Mouse (Mus musculus) limb, embryonic 11.5 days (tissue): ENCODE results near the gene Ppp5c. TPM values are rescaled to one million over a fixed set of nuclear protein-coding genes. Genes with fewer than 3 reads are reported as not detected.
A peak's percentile ranks its signal among the peaks of the same experiment; 100 is the strongest.

Experiments used
- ATAC-seq: fragments of 200-750 bp; cut with Nextera tagmentation; 2 replicates; pipeline ENCODE4 v1.8.0; 2017; ENCODE audit warnings: low read depth; ENCODE audit not compliant: insufficient number of reproducible peaks, low FRiP score, low TSS enrichment
- DNase-seq: peaks from one replicate; pipeline ENCODE4 v3.0.0-alpha.2; 2015; ENCODE audit warnings: low spot score
- H3K27ac ChIP-seq: fragments of 300-500 bp; sonication (generic); replicated peaks from 2 replicates; pipeline ENCODE4 v1.5.1; 2014; ENCODE audit warnings: low read depth, mild to moderate bottlenecking, low read length
- H3K27me3 ChIP-seq: fragments of 300-500 bp; sonication (generic); 2 replicates; pipeline ENCODE4 v1.6.1; 2014; ENCODE audit warnings: mild to moderate bottlenecking, low read length, mixed read lengths; ENCODE audit not compliant: control insufficient read depth, insufficient read depth
- H3K36me3 ChIP-seq: fragments of 300-500 bp; sonication (generic); 2 replicates; pipeline ENCODE4 v1.6.1; 2014; ENCODE audit warnings: mild to moderate bottlenecking, low read length, moderate library complexity, mixed read lengths; ENCODE audit not compliant: control insufficient read depth, insufficient read depth
- H3K4me1 ChIP-seq: fragments of 300-500 bp; sonication (generic); 2 replicates; pipeline ENCODE4 v1.6.1; 2014; ENCODE audit warnings: low read length, mixed read lengths; ENCODE audit not compliant: control insufficient read depth, insufficient read depth
- H3K4me2 ChIP-seq: fragments of 300-500 bp; sonication (generic); 2 replicates; pipeline ENCODE4 v1.6.1; 2014; ENCODE audit warnings: low read depth, mild to moderate bottlenecking, moderate library complexity; ENCODE audit not compliant: severe bottlenecking
- H3K4me3 ChIP-seq: fragments of 300-500 bp; sonication (generic); 2 replicates; pipeline ENCODE4 v1.5.1; 2014; ENCODE audit warnings: low read depth, low read length
- H3K9ac ChIP-seq: fragments of 300-500 bp; sonication (generic); 2 replicates; pipeline ENCODE4 v1.6.1; 2014; ENCODE audit warnings: mild to moderate bottlenecking, low read length
- H3K9me3 ChIP-seq: fragments of 300-500 bp; sonication (generic); 2 replicates; pipeline ENCODE4 v1.6.1; 2016; ENCODE audit warnings: low read length; ENCODE audit not compliant: control insufficient read depth
- WGBS: fragments of 180-500 bp; shearing (Covaris S2); extraction: QIAGEN DNeasy Blood & Tissue Kit; methylation state at CpG from one replicate; pipeline ENCODE4 v1.1.7; 2014; 5-methylcytosine and 5-hydroxymethylcytosine counted together
- polyA plus RNA-seq: library from polyadenylated mRNA; unstranded; fragments of >200 nt; fragmentation: Nextera tagmentation; extraction: Ambion mirVana; gene quantifications from 2 replicates; pipeline ENCODE4 v1.2.1, GENCODE M21; 2014

Gene Ppp5c
- polyA plus RNA-seq, 1 experiment from 2014 or later, result 140 TPM

- DNase-seq, result peak; percentile 96
- no peak for ATAC-seq
- H3K27ac ChIP-seq, result no peak overlapping the region
- no peaks in the 10 kb centered on the region for H3K9me3 ChIP-seq
- peaks cover 9% of the 10 kb centered on the region for H3K4me1 ChIP-seq
- no peaks in the 10 kb centered on the region for H3K27me3 ChIP-seq
- 34% methylated on average over 4 of the region's 4 CpGs for WGBS
- no peak overlapping the region for H3K4me2 ChIP-seq
- no peak overlapping the region for H3K4me3 ChIP-seq
- peaks cover 15% of the 10 kb centered on the region for H3K36me3 ChIP-seq
- H3K9ac ChIP-seq, result no peak overlapping the region
Observed at GRCm38 (mm10) chr7:16999650-17000049, 28.1 kb downstream of the Ppp5c start.

GRCm38 (mm10) chr7:16999233-16999632, 28.5 kb downstream of the Ppp5c start:
- DNase-seq, result no peak
- no peaks in the 10 kb centered on the region for H3K9me3 ChIP-seq
- WGBS, result 79% methylated on average over 4 of the region's 4 CpGs
- H3K36me3 ChIP-seq, result peaks cover 12% of the 10 kb centered on the region
- no peak overlapping the region for H3K4me3 ChIP-seq
- H3K27ac ChIP-seq, result no peak overlapping the region
- peaks cover 9% of the 10 kb centered on the region for H3K4me1 ChIP-seq
- H3K4me2 ChIP-seq, result no peak overlapping the region
- no peak overlapping the region for H3K9ac ChIP-seq
- H3K27me3 ChIP-seq, result no peaks in the 10 kb centered on the region
- ATAC-seq, result no peak

GRCm38 (mm10) chr7:16995345-16995744, 32.4 kb downstream of the Ppp5c start:
- 93% methylated on average over 4 of the region's 4 CpGs for WGBS
- ATAC-seq (no peak), DNase-seq (no peak)
- Histone ChIP-seq H3K9ac (peak overlapping the region; percentile 77; the same call in 1 of the 2 replicates), H3K27me3 (no peaks in the 10 kb centered on the region), H3K4me2 (peak overlapping the region; percentile 62), H3K4me3 (peak overlapping the region; percentile 72), H3K36me3 (peaks cover 10% of the 10 kb centered on the region; the same call in 1 of the 2 replicates), H3K27ac (no peak overlapping the region), H3K9me3 (no peaks in the 10 kb centered on the region), H3K4me1 (peaks cover 23% of the 10 kb centered on the region)

- no peaks in the 10 kb centered on the region for H3K27me3 ChIP-seq
- peak overlapping the region; percentile 77 for H3K9ac ChIP-seq
- H3K4me1 ChIP-seq, result peaks cover 24% of the 10 kb centered on the region
- ATAC-seq (no peak), DNase-seq (no peak)
- no peaks in the 10 kb centered on the region; the same call in 1 of the 2 replicates for H3K9me3 ChIP-seq
- peaks cover 9% of the 10 kb centered on the region; the same call in 1 of the 2 replicates for H3K36me3 ChIP-seq
- WGBS, result 5% methylated on average over 20 of the region's 20 CpGs
- peak overlapping the region; percentile 72 for H3K4me3 ChIP-seq
- no peak overlapping the region for H3K27ac ChIP-seq
- peak overlapping the region; percentile 62 for H3K4me2 ChIP-seq
Observed at GRCm38 (mm10) chr7:16994400-16994799, 33.3 kb downstream of the Ppp5c start.

- DNase-seq (peak; percentile 92), ATAC-seq (peak; percentile 94)
- Histone ChIP-seq H3K27me3 (no peaks in the 10 kb centered on the region), H3K4me2 (peak overlapping the region; percentile 62), H3K4me1 (peaks cover 24% of the 10 kb centered on the region), H3K27ac (peak overlapping the region; percentile 71), H3K9ac (peak overlapping the region; percentile 77), H3K4me3 (peak overlapping the region; percentile 72), H3K9me3 (no peaks in the 10 kb centered on the region; the same call in 1 of the 2 replicates), H3K36me3 (peaks cover 9% of the 10 kb centered on the region; the same call in 1 of the 2 replicates)
- WGBS, result under 1% methylated on average over 27 of the region's 27 CpGs
Observed at GRCm38 (mm10) chr7:16993651-16994399, 33.9 kb downstream of the Ppp5c start.

- ATAC-seq (no peak), DNase-seq (no peak)
- peak within 1 kb of the TSS; percentile 62 for H3K4me2 ChIP-seq
- peaks cover 6% of the 10 kb centered on the region; the same call in 1 of the 2 replicates for H3K36me3 ChIP-seq
- no peaks in the 10 kb centered on the region for H3K27me3 ChIP-seq
- H3K4me3 ChIP-seq, result peak within 1 kb of the TSS; percentile 72
- H3K27ac ChIP-seq, result peak within 1 kb of the TSS; percentile 83
- H3K4me1 ChIP-seq, result peaks cover 28% of the 10 kb centered on the region
- WGBS, result 92% methylated on average over 5 of the region's 5 CpGs
- no peaks in the 10 kb centered on the region; the same call in 1 of the 2 replicates for H3K9me3 ChIP-seq
- no peak within 1 kb of the TSS; the same call in 1 of the 2 replicates for H3K9ac ChIP-seq
Observed at GRCm38 (mm10) chr7:16992451-16992807, 35.3 kb downstream of the Ppp5c start, which contains the start of gene Ccdc8. Gene Ccdc8 (plus strand): TSS chr7:16992708.

GRCm38 (mm10) chr7:16991681-16992450, 35.9 kb downstream of the Ppp5c start:
- 55% methylated on average over 18 of the region's 18 CpGs for WGBS
- H3K36me3 ChIP-seq, result peaks cover 6% of the 10 kb centered on the region; the same call in 1 of the 2 replicates
- H3K27me3 ChIP-seq, result no peaks in the 10 kb centered on the region
- H3K4me2 ChIP-seq, result peak overlapping the region; percentile 0; the same call in 1 of the 2 replicates
- peaks cover 29% of the 10 kb centered on the region for H3K4me1 ChIP-seq
- peak; percentile 66; the same call in 1 of the 2 replicates for ATAC-seq
- H3K9ac ChIP-seq, result no peak overlapping the region
- H3K9me3 ChIP-seq, result no peaks in the 10 kb centered on the region; the same call in 1 of the 2 replicates
- peak; percentile 83 for DNase-seq
- peak overlapping the region; percentile 83 for H3K27ac ChIP-seq
- H3K4me3 ChIP-seq, result no peak overlapping the region
